Mouse (Mus musculus) T-cell, adult 2 months (primary cell): ENCODE results near the gene Ptk7.

Experiments
- DNase-seq: peaks from one replicate; pipeline ENCODE4 v3.0.0; 2022; ENCODE audit warnings: low spot score

Gene Ptk7

DNA sequence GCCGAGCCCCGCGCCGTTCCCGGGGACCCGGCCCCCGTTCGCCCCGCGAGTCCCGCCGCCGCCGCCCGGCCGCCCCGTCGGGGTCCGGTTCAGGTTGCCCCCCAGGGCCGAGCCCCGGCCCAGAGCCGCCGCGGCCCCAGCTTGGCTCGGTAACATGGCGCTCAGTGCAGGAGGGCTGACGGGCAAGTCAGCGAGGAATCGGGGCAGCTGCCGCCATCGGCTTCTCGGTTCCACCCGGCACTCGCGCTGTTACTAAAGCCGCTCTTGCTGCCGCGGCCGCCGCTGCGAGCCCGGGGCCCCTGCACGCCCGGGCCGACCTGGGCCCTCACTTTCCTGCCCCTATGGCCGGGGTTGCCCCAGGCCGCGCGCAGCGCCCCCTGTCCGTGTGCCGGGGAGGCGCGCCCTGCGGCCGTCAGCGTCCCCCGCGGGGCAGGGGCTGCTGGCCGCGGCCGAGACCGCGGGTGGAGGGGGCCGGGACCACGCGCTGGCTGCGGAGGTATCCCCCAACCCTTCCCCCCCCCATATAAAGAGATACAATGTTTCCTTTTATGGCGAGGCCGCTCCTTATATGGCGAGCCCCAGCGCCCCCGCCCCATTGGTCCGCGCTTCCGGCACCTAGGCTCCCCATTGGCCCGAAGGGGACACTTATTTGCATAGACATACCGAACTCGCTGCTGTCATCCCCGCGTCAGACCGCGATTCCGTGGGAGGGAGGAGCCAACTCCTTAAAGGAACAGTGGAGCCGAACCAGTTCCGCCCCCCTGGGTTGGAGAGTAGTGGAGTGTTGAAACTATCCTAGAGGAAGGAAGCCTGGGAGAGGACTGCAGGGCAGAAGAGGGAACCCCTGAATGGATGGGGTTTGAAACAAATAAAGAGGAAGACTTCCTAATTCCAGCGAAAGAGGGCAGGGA is 73.4 kb downstream of the Ptk7 start, which contains the start of gene Srf:
Srf (minus strand) TSS at position 503 of the 911 bp plus-strand sequence.
- peak; percentile 97 for DNase-seq

DNA sequence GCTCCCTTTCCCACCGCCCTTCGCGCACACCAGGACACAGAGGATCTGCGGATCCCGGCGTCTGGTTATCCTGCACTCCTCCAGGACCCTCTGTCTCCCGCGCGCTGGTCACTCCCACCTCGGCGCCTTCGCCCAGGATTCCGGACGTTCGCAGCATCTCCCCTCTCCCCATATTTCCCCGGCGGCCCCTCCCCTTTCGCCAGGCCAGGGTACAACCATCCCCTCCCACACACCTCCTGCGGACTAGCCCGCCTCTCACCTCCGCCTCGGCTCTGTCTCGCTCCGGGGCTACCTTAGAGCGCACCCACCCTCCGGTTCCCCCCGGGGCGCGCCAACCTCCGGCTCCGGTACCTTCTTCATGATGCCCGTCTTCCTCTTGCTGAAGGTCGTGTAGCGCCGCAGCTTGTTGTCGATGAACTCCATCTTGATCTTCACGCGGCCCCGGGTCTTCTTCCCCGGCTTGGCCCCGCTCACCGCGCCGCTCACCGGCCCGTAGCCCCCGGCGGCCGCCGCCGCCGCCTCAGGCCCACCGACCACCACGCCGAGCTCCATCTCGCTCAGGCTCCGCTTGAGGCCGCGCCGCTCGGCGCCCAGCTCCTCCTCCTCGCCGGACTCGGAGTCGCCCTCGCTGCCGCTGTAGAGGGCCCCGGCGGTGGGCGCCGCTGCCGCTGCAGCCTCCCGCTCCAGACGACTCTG is 74.2 kb downstream of the Ptk7 start:
- DNase-seq = peak; percentile 27

DNA sequence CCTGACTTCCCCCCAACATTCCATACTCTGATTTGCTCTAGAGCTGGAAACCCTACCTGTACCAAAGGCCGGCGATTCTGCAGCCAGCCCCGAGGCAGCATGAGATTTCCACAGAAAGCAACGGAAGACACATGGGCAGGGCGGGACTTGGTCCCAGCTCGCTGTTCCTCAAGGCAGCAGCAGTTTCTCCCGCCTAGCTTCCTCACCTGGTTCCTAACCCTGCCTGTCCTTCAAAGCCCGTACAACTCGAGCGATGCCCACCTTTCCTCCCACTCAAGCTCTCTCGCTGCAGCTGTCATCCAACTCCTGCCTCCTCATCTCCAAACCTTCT is 74.7 kb downstream of the Ptk7 start:
- no peak for DNase-seq

DNA sequence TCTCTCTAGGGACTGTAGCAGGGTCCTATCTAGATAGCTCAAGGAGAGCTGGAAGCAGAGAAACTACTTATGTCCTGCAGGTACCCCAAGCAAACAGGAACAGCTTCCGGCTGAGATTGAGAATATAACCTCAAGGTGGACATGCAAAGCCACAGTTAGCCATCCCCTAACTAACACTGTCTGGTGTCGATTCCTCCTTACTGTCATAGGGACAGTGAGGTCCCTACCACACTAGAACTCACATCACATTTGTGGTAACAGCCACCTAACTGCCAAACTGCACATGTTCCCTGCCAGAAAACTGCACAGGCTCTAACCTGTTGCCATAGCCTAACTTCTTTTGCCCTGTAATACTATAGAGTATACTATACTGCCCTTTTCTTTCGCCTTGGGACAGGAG is 75.4 kb downstream of the Ptk7 start:
- no peak for DNase-seq

DNA sequence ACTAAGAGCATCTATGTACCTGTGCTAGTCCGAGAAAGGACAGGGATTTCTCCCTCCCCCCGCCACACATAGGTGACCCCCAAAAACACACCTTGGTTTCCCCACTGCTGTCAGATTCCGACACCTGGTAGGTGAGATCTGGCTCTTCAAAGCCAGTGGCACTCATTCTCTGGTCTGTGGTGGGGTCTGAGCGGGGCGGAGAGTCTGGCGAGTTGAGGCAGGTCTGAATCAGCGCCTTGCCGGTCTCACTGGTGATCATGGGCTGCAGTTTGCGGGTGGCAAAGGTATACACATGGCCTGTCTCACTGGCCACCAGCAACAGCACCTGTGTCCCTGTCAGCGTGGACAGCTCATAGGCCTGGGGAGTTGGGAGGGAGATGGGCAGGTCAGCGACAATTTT is 75.8 kb downstream of the Ptk7 start:
- no peak for DNase-seq

DNA sequence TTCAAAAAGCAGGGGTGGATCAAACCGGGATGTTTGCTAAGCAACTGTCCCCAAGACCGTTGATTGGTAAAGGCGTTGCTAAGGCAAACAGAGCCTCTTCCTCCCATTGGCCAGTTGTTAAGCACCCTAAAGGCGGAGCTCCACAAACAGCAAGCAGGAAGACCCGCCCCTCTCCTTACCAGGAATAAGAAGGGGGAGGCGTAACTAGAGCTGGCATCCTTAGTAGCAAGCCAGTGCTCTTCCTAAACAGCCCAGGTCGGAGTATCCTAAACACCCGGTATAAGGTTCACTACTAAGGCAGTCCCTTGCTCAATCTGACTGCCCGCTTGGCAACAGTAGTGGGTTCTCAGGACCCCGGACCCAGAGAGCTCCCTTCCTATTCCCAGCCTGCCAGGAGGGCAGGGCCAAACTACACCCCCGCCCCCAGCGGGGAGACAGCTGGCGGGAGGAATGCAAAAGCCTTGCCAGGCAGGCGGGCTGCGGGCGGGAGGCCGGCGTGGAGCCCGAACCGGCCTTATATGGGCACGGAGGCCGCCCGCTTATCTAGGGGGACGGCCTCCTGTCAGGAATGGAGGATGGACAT is 76.4 kb downstream of the Ptk7 start:
- peak; percentile 27 for DNase-seq

DNA sequence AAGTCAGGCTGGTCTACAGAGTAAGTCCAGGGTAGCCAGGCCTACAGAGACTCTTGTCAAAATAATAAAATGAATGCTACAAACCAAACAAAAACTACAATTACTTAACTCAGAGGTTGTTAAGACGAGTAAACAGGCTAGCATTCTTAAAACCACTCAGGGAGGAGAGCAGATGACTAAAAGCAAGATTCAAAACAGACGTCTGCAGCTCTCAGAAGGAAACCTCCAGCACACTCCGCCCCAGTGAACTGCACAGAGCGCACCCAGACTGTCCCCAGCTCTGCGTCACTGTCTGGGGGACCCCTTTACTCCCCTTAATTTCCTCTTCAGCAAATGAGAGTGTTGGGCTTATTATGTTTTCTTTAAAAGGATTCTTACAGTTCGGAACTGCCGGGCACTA is 77.2 kb downstream of the Ptk7 start:
- no peak for DNase-seq

DNA sequence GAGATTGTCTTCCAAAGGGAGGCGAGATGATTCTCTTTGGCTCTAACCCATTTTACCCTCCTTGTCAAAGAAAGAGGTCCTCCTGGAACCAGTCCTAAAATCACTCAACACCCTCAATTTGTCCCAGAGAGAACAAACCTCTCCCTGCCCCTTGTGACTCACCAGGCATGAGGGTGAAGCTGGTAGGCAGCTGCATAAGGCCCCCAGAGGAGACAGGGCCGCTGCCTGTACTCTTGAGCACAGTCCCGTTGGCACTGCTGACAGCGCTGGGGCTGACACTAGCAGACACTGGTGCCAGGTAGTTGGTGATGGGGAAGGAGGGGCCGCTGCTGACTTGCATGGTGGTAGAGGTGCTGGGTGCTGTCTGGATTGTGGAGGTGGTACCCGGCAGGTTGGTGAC is 77.9 kb downstream of the Ptk7 start:
- no peak for DNase-seq

DNA sequence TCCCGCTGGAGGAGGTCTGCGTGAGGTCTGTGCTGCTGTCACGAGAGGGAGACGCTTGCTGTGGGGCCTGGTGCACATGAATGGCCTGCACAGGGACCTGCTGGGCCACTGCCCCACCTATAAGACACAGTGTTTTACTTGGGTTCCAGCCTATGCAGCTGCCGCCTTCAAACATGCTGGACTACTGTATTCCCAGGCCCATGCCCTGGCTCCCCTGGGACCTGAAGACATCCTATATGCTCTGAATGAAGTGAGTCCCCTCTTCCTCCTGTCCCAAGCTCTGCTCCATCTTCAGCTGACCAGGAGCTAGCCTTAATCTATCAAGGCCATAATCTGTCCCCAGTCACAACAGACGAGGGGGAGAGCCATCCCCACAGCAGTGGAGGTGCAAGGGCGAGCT is 78.4 kb downstream of the Ptk7 start:
- no peak for DNase-seq

DNA sequence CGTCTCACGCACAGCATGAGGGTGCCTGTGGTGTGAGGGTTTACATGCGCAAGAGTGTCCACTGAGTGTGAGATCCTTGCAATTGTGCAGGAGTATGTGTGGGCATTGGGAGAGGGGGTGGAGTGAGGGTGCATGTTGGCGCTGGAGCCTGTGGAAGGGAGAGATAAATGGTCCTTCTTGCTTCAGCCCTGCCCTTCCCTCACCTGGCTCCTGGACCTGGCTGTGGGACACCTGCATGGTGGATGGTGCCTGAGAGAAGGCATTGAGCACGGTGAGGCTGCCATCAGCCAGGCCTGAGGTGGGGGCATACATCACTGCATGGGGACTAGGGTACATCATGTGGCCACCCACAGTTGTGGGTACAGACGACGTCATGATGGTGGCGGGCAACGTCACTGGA is 79.7 kb downstream of the Ptk7 start:
- no peak for DNase-seq

DNA sequence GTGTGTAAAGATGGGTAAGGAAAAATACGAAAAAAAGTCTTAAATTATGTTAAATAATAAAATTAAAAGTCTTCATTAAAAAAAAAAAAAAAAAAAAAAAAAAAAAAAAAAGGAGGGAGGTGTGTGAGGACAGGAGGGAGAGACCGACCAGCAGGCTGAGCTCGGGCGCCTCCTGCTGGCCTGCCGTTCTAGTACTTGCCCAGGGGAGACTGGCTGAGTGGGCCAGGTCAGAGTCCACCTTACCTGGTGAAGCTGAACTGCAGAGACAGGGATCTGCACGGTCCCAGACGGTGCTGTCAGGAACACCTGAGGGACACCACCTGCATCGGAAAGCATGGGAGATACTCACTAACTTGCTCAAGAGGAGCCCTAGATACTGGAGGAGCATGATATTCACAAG is 80.1 kb downstream of the Ptk7 start:
- DNase-seq = peak; percentile 26

DNA sequence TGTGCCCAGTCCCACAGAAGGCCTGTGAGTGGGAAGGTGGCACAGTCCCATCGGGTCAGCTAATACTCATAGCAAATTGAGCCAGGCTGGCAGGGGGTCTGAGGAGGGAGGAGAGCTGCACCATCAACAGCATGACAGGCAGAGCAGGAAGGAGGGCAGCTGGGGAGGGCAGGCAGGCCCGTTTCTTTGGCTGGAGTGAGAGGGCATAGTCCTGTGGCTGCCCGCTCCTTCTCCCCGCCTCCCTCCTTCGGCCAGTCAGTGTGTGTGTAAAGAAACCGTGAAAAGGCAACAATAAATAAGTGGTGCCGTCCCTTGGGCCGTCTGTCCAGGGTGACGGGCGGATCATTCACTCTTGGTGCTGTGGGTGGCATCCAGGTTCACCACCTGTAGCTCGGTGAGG is 80.6 kb downstream of the Ptk7 start:
- no peak for DNase-seq

DNA sequence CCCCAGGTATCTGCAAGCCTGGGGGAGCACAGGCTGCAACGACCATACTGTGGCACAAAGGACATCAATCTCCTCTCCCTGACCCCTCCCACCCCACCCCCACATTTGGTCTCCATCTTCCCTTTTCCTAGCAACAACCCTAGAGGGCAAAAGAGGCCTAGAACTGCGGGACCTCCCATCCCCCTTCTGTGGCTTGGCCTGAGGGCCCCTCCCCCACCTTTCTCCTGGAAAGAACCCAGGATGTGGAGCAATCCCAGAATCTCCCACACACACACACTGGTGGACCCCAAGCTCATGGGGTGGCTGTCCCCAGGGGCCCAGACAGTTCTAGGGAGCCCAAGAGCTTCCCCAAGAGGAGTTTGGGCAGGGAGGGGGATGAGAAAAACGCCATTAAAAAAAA is 81.4 kb downstream of the Ptk7 start:
- no peak for DNase-seq

DNA sequence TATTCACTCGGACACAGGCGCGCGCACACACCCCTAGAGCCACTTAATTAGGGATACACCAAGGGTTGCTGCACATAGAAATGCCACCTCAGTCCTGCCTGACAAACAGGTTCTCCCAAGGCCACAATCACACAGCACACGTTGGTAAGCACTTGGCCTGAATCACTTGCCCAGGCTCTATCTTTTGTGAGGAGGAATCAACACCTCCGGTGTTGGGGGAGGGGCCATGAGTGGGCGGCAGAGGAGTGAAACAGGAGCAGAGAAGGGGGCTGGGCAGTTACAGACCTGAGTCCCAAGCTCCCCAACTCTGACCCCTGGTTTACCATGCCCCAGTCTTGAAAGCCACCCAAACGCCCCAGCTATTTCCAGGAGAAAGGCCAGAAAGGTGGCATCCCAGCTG is 82.3 kb downstream of the Ptk7 start:
- DNase-seq = no peak

DNA sequence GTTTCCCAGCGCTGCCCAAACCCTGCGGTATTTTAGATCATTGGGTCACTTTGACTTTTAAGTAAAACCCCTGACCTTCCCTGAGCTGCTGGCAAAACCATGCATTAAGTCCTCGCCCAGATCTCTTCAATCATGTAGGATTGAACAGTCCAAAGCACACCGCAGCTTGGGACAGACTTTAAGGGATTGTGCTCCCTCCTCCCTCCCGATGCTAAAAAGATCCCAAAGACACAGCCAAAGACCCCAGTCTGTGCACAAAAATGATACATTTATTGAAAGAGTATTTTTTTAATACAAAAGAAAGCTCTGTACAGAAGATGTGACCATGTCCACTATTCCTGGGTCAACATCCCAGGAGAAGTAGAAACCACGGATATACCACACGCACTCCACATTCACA is 82.7 kb downstream of the Ptk7 start:
- DNase-seq = no peak

DNA sequence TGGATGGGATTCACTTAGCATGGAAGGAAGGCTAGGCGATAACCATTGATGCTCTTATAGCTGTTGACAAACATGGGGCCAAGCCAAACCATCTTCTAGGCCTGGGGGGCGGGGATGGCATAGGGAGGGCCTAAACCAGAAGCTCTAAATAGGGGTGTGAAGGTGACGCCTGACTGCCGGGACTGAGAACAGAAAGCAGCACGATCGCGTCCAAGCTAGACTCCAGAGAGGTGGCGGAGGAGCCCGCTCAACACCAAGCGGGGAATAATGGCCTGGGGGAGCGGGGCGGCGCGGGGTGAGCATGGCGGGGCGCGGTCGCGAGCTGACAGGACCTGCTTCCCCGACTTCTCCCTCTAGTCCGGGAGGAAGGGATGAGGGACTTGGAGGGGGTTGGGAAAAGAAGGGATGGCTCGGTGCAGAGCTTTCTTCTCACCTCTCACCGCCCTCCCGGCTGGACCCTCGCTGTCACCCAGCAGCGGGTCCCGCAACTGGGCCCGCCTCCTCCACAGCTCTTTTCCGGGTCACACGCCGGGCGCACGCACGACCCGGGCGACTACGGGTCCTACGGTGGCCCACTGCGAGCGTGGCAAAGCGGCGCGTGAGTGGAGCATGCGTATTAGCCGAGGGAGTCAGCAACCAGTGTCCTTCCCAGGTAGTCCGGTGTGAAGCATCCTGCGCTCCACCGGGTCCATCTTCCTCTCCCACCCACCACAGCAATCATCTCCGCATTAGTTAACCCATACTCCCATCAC is 83.3 kb downstream of the Ptk7 start, which contains the start of gene Cul9:
Cul9 (minus strand) TSS at position 576 of the 752 bp plus-strand sequence.
- DNase-seq = peak; percentile 63

DNA sequence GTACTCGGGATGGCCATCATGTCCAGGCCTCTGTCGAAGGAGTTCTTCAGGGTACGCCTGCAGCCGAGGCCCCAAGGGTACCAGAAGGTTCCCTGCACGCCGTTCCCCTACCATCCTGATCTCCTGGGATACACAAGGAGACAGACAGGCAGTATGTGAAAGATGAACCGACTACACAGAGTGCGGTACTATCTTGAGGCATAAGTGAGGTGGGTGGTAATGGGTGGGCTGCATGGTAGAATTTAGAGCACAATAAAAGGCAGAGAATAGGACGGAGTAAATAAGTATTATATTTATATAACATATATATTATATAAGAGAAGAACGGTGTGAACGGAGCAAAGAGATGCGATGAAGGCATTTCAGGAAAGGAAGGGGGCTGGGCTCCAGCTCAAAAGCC is 85.6 kb downstream of the Ptk7 start:
- no peak for DNase-seq

DNA sequence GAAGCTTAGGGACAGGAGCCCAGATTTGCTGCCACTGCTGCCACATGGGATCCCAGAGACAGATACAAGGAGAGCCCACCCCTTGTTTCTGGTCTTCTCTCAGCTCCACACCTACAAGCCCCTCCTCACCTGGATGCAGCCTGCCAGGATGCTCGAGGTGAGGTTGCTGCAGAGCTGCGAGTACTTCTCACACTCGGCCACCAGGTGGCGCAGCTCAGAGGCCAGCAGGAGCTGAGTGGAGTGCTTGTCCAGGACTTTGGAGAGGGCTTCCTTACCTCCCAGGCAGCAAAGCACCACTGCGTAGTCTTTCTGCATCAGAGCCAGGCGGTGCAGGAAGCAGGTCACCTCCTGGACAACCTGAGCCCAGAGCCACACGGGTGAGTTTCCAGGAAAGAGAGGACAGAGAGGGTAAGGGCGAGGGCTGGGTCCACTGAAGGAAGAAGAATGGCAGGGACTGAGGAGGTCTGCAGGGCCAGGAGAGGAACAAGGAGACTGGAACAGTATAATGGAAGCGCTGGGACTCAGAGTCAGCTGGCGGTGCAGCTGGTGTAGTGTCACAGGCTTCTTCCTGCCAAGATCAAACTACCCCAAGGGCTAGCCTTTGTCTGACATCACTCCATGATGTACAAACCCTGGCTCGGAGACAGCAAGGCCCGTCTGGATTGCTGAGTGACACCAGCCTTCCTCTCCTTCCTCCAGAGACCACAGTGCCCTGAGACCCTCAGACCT is 103.6 kb downstream of the Ptk7 start:
- DNase-seq = peak; percentile 60

DNA sequence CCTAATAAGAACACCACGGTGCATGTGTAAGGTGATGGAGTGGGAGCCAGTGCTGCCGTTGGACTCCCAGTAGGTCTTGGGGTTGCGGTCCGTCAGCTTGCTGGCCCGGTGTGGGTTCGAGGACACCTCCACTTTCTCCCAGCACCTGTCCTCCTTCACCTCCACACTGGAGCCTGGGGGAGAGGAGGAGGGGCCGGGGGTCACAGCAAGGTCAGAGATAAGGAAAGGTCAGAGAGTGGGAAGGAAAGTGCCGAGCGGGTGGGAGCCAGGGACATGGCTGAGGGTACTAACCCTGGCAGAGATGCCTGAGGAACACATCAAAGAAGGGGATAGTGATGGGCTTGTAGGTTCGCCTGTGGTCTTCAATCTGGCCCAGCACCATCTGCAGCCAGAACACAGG is 104.2 kb downstream of the Ptk7 start:
- no peak for DNase-seq

DNA sequence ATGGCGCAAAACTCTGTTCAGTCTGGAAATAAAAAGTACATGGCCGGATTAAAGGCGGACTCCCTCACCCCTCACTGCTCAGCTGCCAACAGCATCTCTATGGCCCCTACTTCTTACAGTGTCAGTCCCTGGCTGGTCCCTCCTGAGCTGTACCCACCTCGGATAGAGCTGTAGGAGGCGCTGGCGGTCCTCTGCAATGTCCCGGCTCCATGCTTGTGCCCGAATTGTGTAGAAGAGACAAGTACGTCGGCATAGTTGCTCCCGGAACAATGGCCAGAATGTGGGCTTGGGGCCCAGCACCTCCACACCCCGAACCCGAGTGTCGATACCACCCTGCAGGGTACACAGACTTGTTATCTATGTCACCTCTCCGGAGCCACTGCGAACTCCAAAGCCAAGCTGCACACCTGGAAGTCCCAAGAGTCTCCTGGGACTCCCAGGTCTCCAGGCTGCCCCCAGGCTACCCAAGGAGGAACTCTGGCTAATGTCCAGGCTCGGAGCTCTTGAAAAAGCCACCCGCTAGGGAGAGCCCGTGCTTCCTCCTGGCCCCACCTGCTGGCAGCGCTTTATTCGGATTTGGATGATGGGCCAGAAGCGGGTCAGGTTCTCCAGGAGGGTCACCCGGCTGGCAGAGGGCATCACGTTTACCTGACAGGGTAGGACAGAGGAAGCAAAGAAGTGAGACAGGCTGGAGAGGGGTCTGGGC is 107.2 kb downstream of the Ptk7 start:
- DNase-seq = no peak

DNA sequence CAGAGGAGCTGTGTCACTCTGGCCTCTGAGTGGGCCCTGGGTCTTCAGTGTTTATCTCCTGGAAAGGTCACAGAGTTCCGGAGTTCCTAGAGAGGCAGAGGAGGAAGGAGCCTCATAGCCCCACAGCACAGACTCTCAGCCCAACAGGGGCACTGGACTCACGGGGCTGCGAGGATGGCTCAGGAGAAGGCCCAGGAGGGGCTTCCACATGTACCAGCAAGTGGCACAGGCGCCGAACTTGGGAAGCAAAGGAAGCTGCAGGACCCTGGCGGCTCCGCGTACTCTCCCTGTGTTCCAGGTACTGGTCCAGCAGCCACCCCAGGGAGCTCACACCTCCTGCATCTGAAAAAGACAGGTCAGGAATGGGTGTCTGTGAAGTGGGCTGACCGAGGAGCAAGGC is 108.1 kb downstream of the Ptk7 start:
- DNase-seq = no peak
